Mouse (Mus musculus) spleen, adult 2 months (tissue): ENCODE results near the gene Ddx24. TPM values are rescaled to one million over a fixed set of nuclear protein-coding genes. Genes with fewer than 3 reads are reported as not detected.

Experiments used
- DNase-seq, 2 experiments: peaks; one replicate each; pipeline versions ENCODE4 v3.0.0 to v3.0.0-alpha.2; 2012 to 2021; ENCODE audit warnings: low spot score in 2 of 2, low read depth in 1 of 2
- H3K27ac ChIP-seq: fragments of 200-500 bp; 2 replicates; pipeline ENCODE4 v1.5.1; 2012; ENCODE audit warnings: low read length, inconsistent platforms; ENCODE audit not compliant: insufficient read depth
- H3K27me3 ChIP-seq: fragments of 200-500 bp; 2 replicates; pipeline ENCODE4 v1.6.1; 2012; ENCODE audit warnings: mild to moderate bottlenecking, moderate library complexity, low read length, inconsistent platforms; ENCODE audit not compliant: control insufficient read depth, insufficient read depth
- H3K36me3 ChIP-seq: fragments of 200-500 bp; 2 replicates; pipeline ENCODE4 v1.6.1; 2012; ENCODE audit warnings: mild to moderate bottlenecking, low read length, inconsistent platforms; ENCODE audit not compliant: control insufficient read depth, insufficient read depth
- H3K4me1 ChIP-seq: fragments of 200-500 bp; 2 replicates; pipeline ENCODE4 v1.6.1; 2011; ENCODE audit warnings: inconsistent platforms; ENCODE audit not compliant: control insufficient read depth, insufficient read depth, insufficient read length
- H3K4me3 ChIP-seq: fragments of 200-500 bp; 2 replicates; pipeline ENCODE4 v1.5.1; 2011; ENCODE audit warnings: mild to moderate bottlenecking, inconsistent platforms; ENCODE audit not compliant: insufficient read depth, insufficient read length; ENCODE audit errors: extremely low read depth
- CTCF ChIP-seq: fragments of 200-500 bp; IDR thresholded peaks from 2 replicates; pipeline ENCODE4 v1.5.1; 2011; ENCODE audit warnings: mild to moderate bottlenecking, inconsistent platforms; ENCODE audit not compliant: insufficient read depth, insufficient read length, insufficient replicate concordance; ENCODE audit errors: extremely low read depth
- POLR2A ChIP-seq: fragments of 200-500 bp; IDR thresholded peaks from 2 replicates; pipeline ENCODE4 v1.6.1; 2011; ENCODE audit warnings: low read depth, low read length, inconsistent platforms
- WGBS: fragments of 180-500 bp; shearing (Covaris S2); methylation state at CpG from one replicate; pipeline ENCODE4 v1.1.7; 2018; 5-methylcytosine and 5-hydroxymethylcytosine counted together
- polyA plus RNA-seq: library from polyadenylated mRNA; depleted of rRNA; stranded (reverse); fragments of >200 nt; gene quantifications from 2 replicates; pipeline ENCODE4 v1.2.3, GENCODE M21; 2012

Ddx24 gene
- polyA plus RNA-seq, 1 experiment: 32.5 TPM

- TF ChIP-seq CTCF (no peak), POLR2A (no peak)
- WGBS: 9% methylated on average over 33 of the region's 33 CpGs
- DNase-seq: no peak
- Histone ChIP-seq H3K4me3 (peak overlapping the region; percentile 95), H3K27me3 (no peaks in the 10 kb centered on the region), H3K36me3 (peaks cover 12% of the 10 kb centered on the region; the same call in 1 of the 2 replicates), H3K4me1 (peaks cover 8% of the 10 kb centered on the region), H3K27ac (peak overlapping the region; percentile 61; the same call in 1 of the 2 replicates)
Observed at GRCm38 (mm10) chr12:103425016-103425728, 458 bp downstream of the Ddx24 start.

GRCm38 (mm10) chr12:103408144-103408543 is 17.5 kb downstream of the Ddx24 start:
- H3K4me3 ChIP-seq: no peak overlapping the region
- no peaks in the 10 kb centered on the region for H3K27me3 ChIP-seq

GRCm38 (mm10) chr12:103407720-103408119 is 17.9 kb downstream of the Ddx24 start, which contains the start of gene 9330161L09Rik:
9330161L09Rik (minus strand) TSS chr12:103407820.
- Histone ChIP-seq H3K4me3 (no peak within 1 kb of the TSS), H3K27me3 (no peaks in the 10 kb centered on the region), H3K4me1 (no peaks in the 10 kb centered on the region), H3K27ac (no peak within 1 kb of the TSS), H3K36me3 (peaks cover 64% of the 10 kb centered on the region)
- no peak for TF ChIP-seq CTCF
- TF ChIP-seq POLR2A: no peak
- WGBS: 97% methylated on average over 4 of the region's 4 CpGs
- no peak for DNase-seq

More at GRCm38 (mm10) chr12:103408144-103408543, 17.5 kb downstream of the Ddx24 start:
- TF ChIP-seq CTCF: no peak
- no peak for TF ChIP-seq POLR2A
- 95% methylated on average over 10 of the region's 10 CpGs for WGBS
- Histone ChIP-seq H3K27ac (no peak overlapping the region), H3K4me1 (no peaks in the 10 kb centered on the region), H3K36me3 (peaks cover 65% of the 10 kb centered on the region)
- no peak for DNase-seq

- Histone ChIP-seq H3K4me1 (no peaks in the 10 kb centered on the region), H3K27me3 (no peaks in the 10 kb centered on the region), H3K27ac (no peak overlapping the region), H3K36me3 (peaks cover 37% of the 10 kb centered on the region), H3K4me3 (no peak overlapping the region)
- no peak for DNase-seq
- TF ChIP-seq CTCF: no peak
- TF ChIP-seq POLR2A: no peak
- 89% methylated on average over 18 of the region's 18 CpGs for WGBS
Observed at GRCm38 (mm10) chr12:103404131-103404530, 21.5 kb downstream of the Ddx24 start.

- Histone ChIP-seq H3K27ac (peak overlapping the region; percentile 57; the same call in 1 of the 2 replicates), H3K4me3 (no peak overlapping the region), H3K4me1 (peaks cover 14% of the 10 kb centered on the region), H3K36me3 (no peaks in the 10 kb centered on the region), H3K27me3 (no peaks in the 10 kb centered on the region)
- no peak for TF ChIP-seq CTCF
- no peak for TF ChIP-seq POLR2A
- no peak for DNase-seq
- WGBS: 54% methylated on average over 7 of the region's 7 CpGs
Observed at GRCm38 (mm10) chr12:103396751-103397150, 28.9 kb downstream of the Ddx24 start.

GRCm38 (mm10) chr12:103395486-103396275 is 29.9 kb downstream of the Ddx24 start:
- Histone ChIP-seq H3K27me3 (no peaks in the 10 kb centered on the region), H3K36me3 (no peaks in the 10 kb centered on the region), H3K4me1 (peaks cover 14% of the 10 kb centered on the region), H3K4me3 (no peak overlapping the region), H3K27ac (no peak overlapping the region)
- WGBS: 69% methylated on average over 12 of the region's 12 CpGs
- TF ChIP-seq CTCF (no peak), POLR2A (no peak)
- no peak for DNase-seq

GRCm38 (mm10) chr12:103393528-103393927 is 32.1 kb downstream of the Ddx24 start:
- no peak for DNase-seq
- no peaks in the 10 kb centered on the region for H3K27me3 ChIP-seq
- H3K4me1 ChIP-seq: peaks cover 14% of the 10 kb centered on the region
- 60% methylated on average over 6 of the region's 6 CpGs for WGBS
- H3K36me3 ChIP-seq: no peaks in the 10 kb centered on the region
- H3K4me3 ChIP-seq: no peak overlapping the region
- TF ChIP-seq POLR2A: no peak
- TF ChIP-seq CTCF: no peak
- no peak overlapping the region for H3K27ac ChIP-seq
